Mouse (Mus musculus) lung, adult 2 months (tissue): ENCODE data around the gene Bhlhe23.

ENCODE experiments used
- CTCF ChIP-seq: fragments of 200-500 bp; IDR thresholded peaks from 2 replicates; pipeline ENCODE4 v1.5.1; 2011; ENCODE audit warnings: mild to moderate bottlenecking, low read length, control low read depth; ENCODE audit not compliant: insufficient read depth
- POLR2A ChIP-seq: fragments of 200-500 bp; IDR thresholded peaks from 2 replicates; pipeline ENCODE4 v1.6.1; 2011; ENCODE audit warnings: low read depth, mild to moderate bottlenecking, control low read depth, low read length, borderline replicate concordance; ENCODE audit errors: extremely low read depth

- TF ChIP-seq CTCF (no peak), POLR2A (no peak)
These were observed 38.7 kb downstream of the Bhlhe23 start for GRCm38 (mm10) chr2:180737984-180738383.
